Mouse (Mus musculus) gastrocnemius, postnatal 4 days (tissue): Measurements from ENCODE around the gene Tmprss9. TPM values are rescaled to one million over a fixed set of nuclear protein-coding genes. Genes with fewer than 3 reads are reported as not detected.

Experiments used
- DNase-seq, 2 experiments: peaks; one replicate each; pipeline ENCODE4 v3.0.0; 2021 to 2022; ENCODE audit warnings: low spot score in 2 of 2, mixed read lengths in 2 of 2
- microRNA-seq: library from miRNA; unstranded; fragments of <30 nt; microRNA quantifications from one replicate; pipeline ENCODE4 v1.2.0, GENCODE M21; 2021
- total RNA-seq, 2 experiments: library from RNA; stranded (reverse); gene quantifications; 2 replicates each; pipeline ENCODE4 v1.2.3; 2021

The Tmprss9 gene
- total RNA-seq, 2 experiments from 2014 or later, result 0.10 TPM; not detected in 1

- no peak for DNase-seq
Measured at GRCm38 (mm10) chr10:80935698-80936097, 64.0 kb downstream of the Tmprss9 start.

GRCm38 (mm10) chr10:80936135-80936809, 64.6 kb downstream of the Tmprss9 start:
- peak in 1 of 2 experiments; percentile 77 for DNase-seq

GRCm38 (mm10) chr10:80936810-80937164, 65.1 kb downstream of the Tmprss9 start:
- no peak for DNase-seq

GRCm38 (mm10) chr10:80937646-80938045, 66.0 kb downstream of the Tmprss9 start:
- DNase-seq, result peak in 1 of 2 experiments; percentile 54

GRCm38 (mm10) chr10:80938831-80939550, 67.3 kb downstream of the Tmprss9 start:
- peak in 1 of 2 experiments; percentile 39 for DNase-seq

GRCm38 (mm10) chr10:80939671-80940070, 68.0 kb downstream of the Tmprss9 start:
- peak in 1 of 2 experiments; percentile 79 for DNase-seq

- DNase-seq, result peak in 1 of 2 experiments; percentile 56
Measured at GRCm38 (mm10) chr10:80940320-80940987, 68.8 kb downstream of the Tmprss9 start.

- DNase-seq, result no peak
Measured at GRCm38 (mm10) chr10:80940988-80941347, 69.3 kb downstream of the Tmprss9 start.

- no peak for DNase-seq
Measured at GRCm38 (mm10) chr10:80942919-80943318, 71.3 kb downstream of the Tmprss9 start.

- DNase-seq, result no peak
Measured at GRCm38 (mm10) chr10:80943701-80944100, 72.1 kb downstream of the Tmprss9 start.

- no peak for DNase-seq
Measured at GRCm38 (mm10) chr10:80944231-80944630, 72.6 kb downstream of the Tmprss9 start.

GRCm38 (mm10) chr10:80946684-80947437, 75.2 kb downstream of the Tmprss9 start:
- DNase-seq, result no peak

GRCm38 (mm10) chr10:80947802-80948201, 76.2 kb downstream of the Tmprss9 start:
- DNase-seq, result no peak

GRCm38 (mm10) chr10:80948570-80948969, 76.9 kb downstream of the Tmprss9 start:
- no peak for DNase-seq

GRCm38 (mm10) chr10:80949081-80949480, 77.4 kb downstream of the Tmprss9 start:
- no peak for DNase-seq

Small RNA genes within 50 kb of the gene (microRNA-seq; reads per million reads assigned to microRNA genes)
- gene Mir1982, result 1.7 reads per million

Other genes with a start within 250 kb of the Tmprss9 start
- 100 to 1,000 TPM; 167 to 169 TPM for gene Csnk1g2, start 249.0 kb upstream of the Tmprss9 start, total RNA-seq
- gene Btbd2, start 214.8 kb upstream of the Tmprss9 start, total RNA-seq, result 10 to 100 TPM; 50.7 to 50.8 TPM
- 100 to 1,000 TPM; 170 to 176 TPM for gene Mknk2, start 193.7 kb upstream of the Tmprss9 start, total RNA-seq
- gene Mob3a, start 169.9 kb upstream of the Tmprss9 start, total RNA-seq, result 10 to 100 TPM; 24.0 to 25.4 TPM
- 1 to 10 TPM; 8.3 to 8.4 TPM for gene Izumo4, start 169.7 kb upstream of the Tmprss9 start, total RNA-seq
- gene Ap3d1, start 129.6 kb upstream of the Tmprss9 start, total RNA-seq, result 10 to 100 TPM; 52.1 to 58.7 TPM
- gene Dot1l, start 116.6 kb upstream of the Tmprss9 start, total RNA-seq, result 10 to 100 TPM; 50.5 to 61.2 TPM
- 10 to 100 TPM; 47.1 to 55.8 TPM for gene Sf3a2, start 73.7 kb upstream of the Tmprss9 start, total RNA-seq
- 10 to 100 TPM; 41.7 to 43.0 TPM for gene Plekhj1, start 73.2 kb upstream of the Tmprss9 start, total RNA-seq
- gene Amh, start 66.6 kb upstream of the Tmprss9 start, total RNA-seq, result under 1 TPM; 0.86 to 0.93 TPM
- 100 to 1,000 TPM; 199 to 230 TPM for gene Jsrp1, start 58.4 kb upstream of the Tmprss9 start, total RNA-seq
- gene Oaz1, start 45.2 kb upstream of the Tmprss9 start, total RNA-seq, result 100 to 1,000 TPM; 785 to 853 TPM
- gene Lingo3, start 27.8 kb upstream of the Tmprss9 start, total RNA-seq, result 10 to 100 TPM; 21.5 to 22.1 TPM
- gene Lsm7, start 16.6 kb upstream of the Tmprss9 start, total RNA-seq, result 10 to 100 TPM; 53.7 to 54.2 TPM
- gene Sppl2b, start 16.6 kb upstream of the Tmprss9 start, total RNA-seq, result 10 to 100 TPM; 30.9 to 38.6 TPM
- gene Timm13, start 29.1 kb downstream of the Tmprss9 start, total RNA-seq, result 100 to 1,000 TPM; 120 to 134 TPM
- gene Lmnb2, start 46.4 kb downstream of the Tmprss9 start, total RNA-seq, result 10 to 100 TPM; 46.8 to 50.5 TPM
- 10 to 100 TPM; 13.5 to 16.3 TPM for gene Gadd45b, start 58.2 kb downstream of the Tmprss9 start, total RNA-seq
- gene Gng7, start 143.1 kb downstream of the Tmprss9 start, total RNA-seq, result 1 to 10 TPM; 1.9 to 2.0 TPM
- under 1 TPM in 1 of 2 experiments, not detected in 1; 0.10 TPM for gene Diras1, start 153.8 kb downstream of the Tmprss9 start, total RNA-seq
- 10 to 100 TPM; 11.2 to 11.9 TPM for gene Slc39a3, start 165.6 kb downstream of the Tmprss9 start, total RNA-seq
- 100 to 1,000 TPM in 1 of 2 experiments, 10 to 100 TPM in 1; 98.0 to 100 TPM for gene Sgta, start 188.3 kb downstream of the Tmprss9 start, total RNA-seq
- 10 to 100 TPM; 40.6 to 44.0 TPM for gene Thop1, start 198.2 kb downstream of the Tmprss9 start, total RNA-seq
- gene Creb3l3, start 227.0 kb downstream of the Tmprss9 start, total RNA-seq, result 1 to 10 TPM; 1.2 to 1.5 TPM
- 100 to 1,000 TPM; 148 to 152 TPM for gene Map2k2, start 234.1 kb downstream of the Tmprss9 start, total RNA-seq